Mouse (Mus musculus) left cerebral cortex, postnatal 10 days (tissue): ENCODE results near the gene Mrpl24. TPM values are rescaled to one million over a fixed set of nuclear protein-coding genes. Genes with fewer than 3 reads are reported as not detected.

Source experiments
- DNase-seq, 2 experiments: peaks; one replicate each; pipeline ENCODE4 v3.0.0; 2021 to 2022; ENCODE audit warnings: low spot score in 2 of 2, mixed read lengths in 1 of 2; ENCODE audit errors: extremely low spot score in 1 of 2
- intact Hi-C: fragments of 180-260 bp; cut with DNase I; formaldehyde crosslinking; loops from one replicate; pipeline ENCODE4 v1.15.1; 2025
- total RNA-seq, 2 experiments: library from RNA; stranded (reverse); gene quantifications; 2 replicates each; pipeline ENCODE4 v1.2.3; 2021

Mrpl24 gene
- total RNA-seq, 2 experiments from 2014 or later, result 45.7 to 50.5 TPM

- intact Hi-C loops, result loop anchor here (2.0 kb wide), 1 partner anchor 102 kb away; no protein-coding TSS in a partner anchor
- no peak for DNase-seq
Measured at GRCm38 (mm10) chr3:87970184-87970938, 51.1 kb downstream of the Mrpl24 start.

GRCm38 (mm10) chr3:87970939-87971488, 51.7 kb downstream of the Mrpl24 start, which contains the start of gene Nes:
Gene Nes (plus strand): TSS chr3:87971078.
- DNase-seq, result peak in 1 of 2 experiments; percentile 90
- intact Hi-C loops, result loop anchor here (2.0 kb wide), 1 partner anchor 102 kb away; no protein-coding TSS in a partner anchor

GRCm38 (mm10) chr3:87971489-87972202, 52.3 kb downstream of the Mrpl24 start:
- intact Hi-C loops, result loop anchor here (2.0 kb wide), 1 partner anchor 101 kb away; no protein-coding TSS in a partner anchor
- peak in 1 of 2 experiments; percentile 47 for DNase-seq

GRCm38 (mm10) chr3:87972203-87972664, 52.9 kb downstream of the Mrpl24 start:
- peak in 1 of 2 experiments; percentile 39 for DNase-seq
- intact Hi-C loops, result no loop called here

DNA sequence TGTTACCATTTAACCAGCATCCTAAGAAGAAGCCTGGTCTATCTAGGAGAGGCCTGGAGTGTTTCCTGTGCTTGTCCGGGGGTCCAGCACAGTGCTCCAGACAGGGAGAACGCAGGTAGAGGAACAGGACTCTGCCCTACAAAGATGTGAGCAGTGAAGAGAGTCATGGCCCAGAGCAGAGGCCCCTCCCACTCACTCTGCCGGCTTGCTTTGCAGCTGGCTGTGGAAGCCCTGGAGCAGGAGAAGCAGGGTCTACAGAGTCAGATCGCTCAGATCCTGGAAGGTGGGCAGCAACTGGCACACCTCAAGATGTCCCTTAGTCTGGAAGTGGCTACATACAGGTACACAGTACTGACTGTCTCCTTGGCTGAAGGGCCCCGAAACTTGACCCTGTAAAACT, 53.5 kb downstream of the Mrpl24 start:
- DNase-seq, result peak in 1 of 2 experiments; percentile 28
- intact Hi-C loops, result no loop called here

Other genes starting within 250 kb of the Mrpl24 start
- under 1 TPM; 0.10 to 0.64 TPM for gene Lrrc71, start 170.9 kb upstream of the Mrpl24 start, total RNA-seq
- under 1 TPM; 0.34 to 0.62 TPM for gene Ntrk1, start 124.3 kb upstream of the Mrpl24 start, total RNA-seq
- gene Insrr, start 122.6 kb upstream of the Mrpl24 start, total RNA-seq, result under 1 TPM; 0.30 to 0.39 TPM
- gene Pear1, start 95.2 kb upstream of the Mrpl24 start, total RNA-seq, result 1 to 10 TPM; 7.6 TPM
- gene Sh2d2a, start 72.8 kb upstream of the Mrpl24 start, total RNA-seq, result not detected
- gene Prcc, start 33.9 kb upstream of the Mrpl24 start, total RNA-seq, result 10 to 100 TPM; 63.0 to 63.8 TPM
- 100 to 1,000 TPM; 120 to 123 TPM for gene Hdgf, start 13.2 kb upstream of the Mrpl24 start, total RNA-seq
- gene Isg20l2, start 10.8 kb downstream of the Mrpl24 start, total RNA-seq, result 10 to 100 TPM; 17.0 to 17.3 TPM
- gene Rrnad1, start 11.2 kb downstream of the Mrpl24 start, total RNA-seq, result 10 to 100 TPM; 16.6 to 18.8 TPM
- 1 to 10 TPM; 4.9 to 5.7 TPM for gene Crabp2, start 29.2 kb downstream of the Mrpl24 start, total RNA-seq
- 10 to 100 TPM in 1 of 2 experiments, 1 to 10 TPM in 1; 9.9 to 11.4 TPM for gene Nes, start 51.6 kb downstream of the Mrpl24 start, total RNA-seq
- gene Bcan, start 80.7 kb downstream of the Mrpl24 start, total RNA-seq, result 100 to 1,000 TPM; 262 to 273 TPM
- gene Hapln2, start 108.1 kb downstream of the Mrpl24 start, total RNA-seq, result 1 to 10 TPM in 1 of 2 experiments, under 1 TPM in 1; 0.26 to 1.3 TPM
- 10 to 100 TPM; 20.8 to 24.2 TPM for gene Gpatch4, start 123.6 kb downstream of the Mrpl24 start, total RNA-seq
- 10 to 100 TPM; 60.7 to 67.8 TPM for gene Naxe, start 139.0 kb downstream of the Mrpl24 start, total RNA-seq
- gene Ttc24, start 158.8 kb downstream of the Mrpl24 start, total RNA-seq, result not detected
- 1 to 10 TPM; 1.9 to 2.0 TPM for gene Iqgap3, start 162.5 kb downstream of the Mrpl24 start, total RNA-seq
- gene Mef2d, start 222.9 kb downstream of the Mrpl24 start, total RNA-seq, result 100 to 1,000 TPM; 149 to 160 TPM